Mouse (Mus musculus) stomach, embryonic 14.5 days (tissue): ENCODE measurements around the gene Bcl2l2. TPM values are rescaled to one million over a fixed set of nuclear protein-coding genes. Genes with fewer than 3 reads are reported as not detected.

Experiments
- ATAC-seq: fragments of 200-750 bp; cut with Nextera tagmentation; 2 replicates; pipeline ENCODE4 v1.8.0; 2017; ENCODE audit warnings: low read depth, moderate TSS enrichment; ENCODE audit not compliant: insufficient number of reproducible peaks, insufficient read depth, low FRiP score
- H3K27ac ChIP-seq: fragments of 300-500 bp; sonication (generic); 2 replicates; pipeline ENCODE4 v1.5.1; 2014; ENCODE audit warnings: mild to moderate bottlenecking, low read length, moderate library complexity, mixed read lengths
- H3K27me3 ChIP-seq: fragments of 300-500 bp; sonication (generic); 2 replicates; pipeline ENCODE4 v1.6.1; 2014; ENCODE audit warnings: low read length, control low read depth, mixed read lengths; ENCODE audit not compliant: control insufficient read depth, insufficient read depth
- H3K36me3 ChIP-seq: fragments of 300-500 bp; sonication (generic); 2 replicates; pipeline ENCODE4 v1.6.1; 2014; ENCODE audit warnings: mild to moderate bottlenecking, control low read depth, low read length, moderate library complexity, mixed read lengths; ENCODE audit not compliant: control insufficient read depth, insufficient read depth
- H3K4me1 ChIP-seq: fragments of 300-500 bp; sonication (generic); 2 replicates; pipeline ENCODE4 v1.6.1; 2014; ENCODE audit warnings: low read length, control low read depth, mixed read lengths; ENCODE audit not compliant: control insufficient read depth, insufficient read depth
- H3K4me2 ChIP-seq: fragments of 300-500 bp; sonication (generic); replicated peaks from 2 replicates; pipeline ENCODE4 v1.6.1; 2014; ENCODE audit warnings: low read depth, low read length, control low read depth
- H3K4me3 ChIP-seq: fragments of 300-500 bp; sonication (generic); 2 replicates; pipeline ENCODE4 v1.5.1; 2014; ENCODE audit warnings: low read depth, low read length, control low read depth
- H3K9ac ChIP-seq: fragments of 300-500 bp; sonication (generic); replicated peaks from 2 replicates; pipeline ENCODE4 v1.6.1; 2014; ENCODE audit warnings: low read depth, mild to moderate bottlenecking, control low read depth, low read length, moderate library complexity, mixed read lengths
- H3K9me3 ChIP-seq: fragments of 300-500 bp; sonication (generic); 2 replicates; pipeline ENCODE4 v1.6.1; 2016; ENCODE audit warnings: low read depth, low read length, control low read depth; ENCODE audit not compliant: control insufficient read depth
- WGBS: fragments of 180-500 bp; shearing (Covaris S2); extraction: QIAGEN DNeasy Blood & Tissue Kit; methylation state at CpG from one replicate; pipeline ENCODE4 v1.1.7; 2014; 5-methylcytosine and 5-hydroxymethylcytosine counted together
- polyA plus RNA-seq: library from polyadenylated mRNA; unstranded; fragments of >200 nt; fragmentation: Nextera tagmentation; extraction: Ambion mirVana; gene quantifications from 2 replicates; pipeline ENCODE4 v1.2.1, GENCODE M21; 2014

The Bcl2l2 gene
- polyA plus RNA-seq, 1 experiment from 2014 or later = 6.1 TPM

DNA sequence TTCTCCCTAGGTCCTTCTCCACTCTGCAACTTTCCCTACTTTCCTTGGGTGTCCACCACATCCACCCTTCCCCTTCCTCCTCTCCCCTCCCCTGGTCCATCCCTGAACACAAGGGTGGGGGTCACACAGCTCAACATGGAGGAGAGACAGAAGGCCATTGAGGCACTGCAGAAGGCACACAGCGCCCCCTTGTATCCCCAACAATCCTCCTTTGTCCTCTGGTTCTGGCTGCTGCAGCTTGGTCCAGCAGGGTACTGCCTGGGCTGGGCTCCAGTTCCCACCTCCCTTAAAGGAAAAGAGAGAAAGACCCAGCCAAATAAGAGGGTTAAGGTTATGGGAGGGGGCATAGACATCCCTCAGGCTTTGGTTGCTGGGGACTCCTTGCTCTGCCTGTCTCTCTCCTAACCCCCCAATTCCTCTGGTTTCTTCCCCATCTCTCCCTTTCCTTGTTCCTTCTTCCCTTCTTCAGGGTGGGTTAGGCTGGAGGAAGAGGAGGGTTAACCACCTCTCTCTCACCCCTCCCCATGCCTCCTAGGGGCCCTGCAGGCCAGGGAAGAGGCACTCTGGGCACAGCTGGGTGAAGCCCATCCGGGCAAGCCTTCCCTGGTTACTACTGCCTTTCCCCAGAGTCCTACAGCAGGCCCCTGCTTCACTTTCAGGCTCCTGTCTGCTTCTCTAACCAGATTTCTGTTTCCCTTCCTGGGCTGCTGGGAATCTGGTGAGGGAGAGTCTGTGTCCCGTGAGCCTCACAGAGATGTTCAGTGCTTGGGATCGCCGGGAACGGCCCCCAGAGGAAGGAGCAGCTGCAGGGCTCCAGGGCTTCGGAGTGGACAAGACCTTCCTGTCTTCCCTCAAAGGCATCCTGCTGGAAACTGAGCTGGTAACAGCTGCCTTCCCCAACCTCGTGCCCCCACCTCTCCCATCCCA lies 53.0 kb downstream of the Bcl2l2 start, which contains the start of gene Cmtm5:
Cmtm5 (plus strand) TSS at position 358 of the 927 bp plus-strand sequence.
- H3K9ac ChIP-seq = 0 out of 2 replicates have a peak within 1 kb of the TSS, but pooled peaks have one; percentile 10
- no peak for ATAC-seq
- H3K4me3 ChIP-seq = no peak within 1 kb of the TSS
- no peaks in the 10 kb centered on the region for H3K9me3 ChIP-seq
- H3K4me1 ChIP-seq = peaks cover 7% of the 10 kb centered on the region
- 33% methylated on average over 8 of the region's 8 CpGs for WGBS
- H3K36me3 ChIP-seq = no peaks in the 10 kb centered on the region
- no peak within 1 kb of the TSS for H3K4me2 ChIP-seq
- no peaks in the 10 kb centered on the region for H3K27me3 ChIP-seq
- peak within 1 kb of the TSS; percentile 78 for H3K27ac ChIP-seq

DNA sequence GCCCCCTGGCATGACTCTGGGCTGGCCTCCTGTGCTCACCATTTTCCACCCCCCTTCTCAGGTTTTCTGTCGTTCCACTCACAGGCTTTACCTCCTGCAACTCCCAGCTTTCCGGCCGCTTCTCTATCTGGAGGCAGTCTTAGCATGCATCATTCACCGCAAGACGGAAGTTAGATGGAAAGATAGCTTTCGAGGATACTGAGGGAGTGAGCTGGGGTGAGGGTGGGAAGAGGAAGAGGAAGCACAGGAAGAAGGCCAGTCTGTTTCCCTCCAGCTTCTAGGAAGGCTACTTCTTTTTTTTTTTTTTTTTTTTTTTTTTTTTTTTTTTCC lies 53.6 kb downstream of the Bcl2l2 start:
- ATAC-seq = no peak
- Histone ChIP-seq H3K27me3 (no peaks in the 10 kb centered on the region), H3K4me1 (peaks cover 4% of the 10 kb centered on the region), H3K4me2 (no peak overlapping the region), H3K36me3 (no peaks in the 10 kb centered on the region), H3K9me3 (no peaks in the 10 kb centered on the region), H3K9ac (no peak overlapping the region), H3K4me3 (no peak overlapping the region), H3K27ac (peak overlapping the region; percentile 78; the same call in 1 of the 2 replicates)
- 54% methylated on average over 6 of the region's 6 CpGs for WGBS

DNA sequence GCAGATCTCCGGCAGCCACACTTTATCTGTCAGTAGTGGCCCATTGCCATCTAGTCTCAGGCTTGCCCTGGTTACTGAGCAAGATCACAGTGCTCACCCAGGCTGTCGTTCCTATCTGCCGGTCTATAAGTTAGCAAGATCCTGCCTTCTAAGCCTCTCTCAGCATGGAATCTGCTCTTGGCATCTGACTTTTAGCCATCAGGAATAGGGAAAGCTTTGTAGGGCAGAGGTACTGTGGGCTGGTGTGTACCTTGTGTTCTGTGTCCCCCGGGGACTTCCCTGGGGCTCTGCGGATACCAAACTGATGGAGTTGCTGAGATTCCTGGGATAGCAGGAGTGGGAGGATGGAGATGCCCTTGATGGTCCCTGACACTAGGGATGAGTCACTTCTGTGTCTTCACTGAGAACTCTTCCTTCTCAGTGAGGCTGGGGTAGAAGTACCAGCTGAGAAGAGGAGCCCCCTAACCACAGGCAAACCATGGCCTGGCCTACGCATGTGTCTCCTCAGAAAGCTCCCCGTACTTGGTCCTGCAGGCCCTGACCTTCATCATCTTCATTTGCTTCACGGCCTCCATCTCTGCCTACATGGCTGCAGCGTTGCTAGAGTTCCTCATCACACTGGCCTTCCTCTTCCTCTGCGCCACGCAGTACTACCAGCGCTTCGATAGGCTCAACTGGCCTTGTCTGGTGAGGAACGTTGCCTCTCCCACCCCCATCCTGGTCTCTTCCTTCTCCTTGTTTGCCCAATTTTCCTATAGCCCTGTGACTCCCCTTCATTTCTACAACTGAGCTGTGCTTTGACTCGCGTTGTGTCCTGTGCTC lies 54.4 kb downstream of the Bcl2l2 start:
- Histone ChIP-seq H3K4me1 (peaks cover 4% of the 10 kb centered on the region; the same call in 1 of the 2 replicates), H3K27ac (no peak overlapping the region), H3K4me3 (no peak overlapping the region), H3K4me2 (no peak overlapping the region), H3K9me3 (no peaks in the 10 kb centered on the region), H3K36me3 (no peaks in the 10 kb centered on the region), H3K27me3 (no peaks in the 10 kb centered on the region), H3K9ac (no peak overlapping the region)
- ATAC-seq = no peak
- WGBS = 87% methylated on average over 16 of the region's 16 CpGs

Other genes starting within 250 kb of the Bcl2l2 start
- not detected in 2 replicates for gene Gm17606, start 242.4 kb upstream of the Bcl2l2 start, polyA plus RNA-seq
- gene Cdh24, start 242.0 kb upstream of the Bcl2l2 start, polyA plus RNA-seq = 4.5 and 5.1 TPM in 2 replicates
- gene 1700123O20Rik, start 197.2 kb upstream of the Bcl2l2 start, polyA plus RNA-seq = 82.9 and 88.9 TPM in 2 replicates
- 145 and 147 TPM in 2 replicates for gene Acin1, start 196.4 kb upstream of the Bcl2l2 start, polyA plus RNA-seq
- gene Gm29776, start 184.5 kb upstream of the Bcl2l2 start, polyA plus RNA-seq = 0.17 and 0.24 TPM in 2 replicates
- 0.69 TPM in 1 of 2 replicates, not detected in the other for gene Cebpe, start 171.2 kb upstream of the Bcl2l2 start, polyA plus RNA-seq
- gene Slc7a8, start 101.4 kb upstream of the Bcl2l2 start, polyA plus RNA-seq = 5.4 and 5.8 TPM in 2 replicates
- gene Rnf212b, start 69.2 kb upstream of the Bcl2l2 start, polyA plus RNA-seq = not detected in 2 replicates
- gene Homez, start 12.4 kb upstream of the Bcl2l2 start, polyA plus RNA-seq = 7.9 and 9.2 TPM in 2 replicates
- 2.8 and 2.9 TPM in 2 replicates for gene Ppp1r3e, start 5.8 kb upstream of the Bcl2l2 start, polyA plus RNA-seq
- not detected in 2 replicates for gene Gm20521, start 64 bp downstream of the Bcl2l2 start, polyA plus RNA-seq
- 136 and 152 TPM in 2 replicates for gene Pabpn1, start 9.1 kb downstream of the Bcl2l2 start, polyA plus RNA-seq
- gene Slc22a17, start 29.8 kb downstream of the Bcl2l2 start, polyA plus RNA-seq = 44.9 and 51.3 TPM in 2 replicates
- 40.1 and 41.0 TPM in 2 replicates for gene Efs, start 42.7 kb downstream of the Bcl2l2 start, polyA plus RNA-seq
- 0.32 TPM in 1 of 2 replicates, not detected in the other for gene Il25, start 49.3 kb downstream of the Bcl2l2 start, polyA plus RNA-seq
- gene Cmtm5, start 52.9 kb downstream of the Bcl2l2 start, polyA plus RNA-seq = 7.1 and 8.5 TPM in 2 replicates
- gene Myh6, start 83.5 kb downstream of the Bcl2l2 start, polyA plus RNA-seq = 0.75 and 1.00 TPM in 2 replicates
- not detected in 2 replicates for gene Gm17428, start 93.6 kb downstream of the Bcl2l2 start, polyA plus RNA-seq
- gene Myh7, start 111.2 kb downstream of the Bcl2l2 start, polyA plus RNA-seq = 5.9 and 7.7 TPM in 2 replicates
- gene Ngdn, start 132.1 kb downstream of the Bcl2l2 start, polyA plus RNA-seq = 66.4 and 75.7 TPM in 2 replicates
- 6.0 and 6.6 TPM in 2 replicates for gene Zfhx2, start 208.9 kb downstream of the Bcl2l2 start, polyA plus RNA-seq
- 19.8 and 25.0 TPM in 2 replicates for gene Thtpa, start 211.4 kb downstream of the Bcl2l2 start, polyA plus RNA-seq
- gene Ap1g2, start 223.2 kb downstream of the Bcl2l2 start, polyA plus RNA-seq = 28.7 and 30.8 TPM in 2 replicates
- gene Jph4, start 233.6 kb downstream of the Bcl2l2 start, polyA plus RNA-seq = 2.6 and 2.7 TPM in 2 replicates